ENCODE assay signal across 18 mouse cellular contexts in genomic region chr2:12970049-12970724, GRCm38 (mm10). TPM values are rescaled to one million over a fixed set of nuclear protein-coding genes. Genes with fewer than 3 reads are reported as not detected.
DNase-seq lines count a peak whose midpoint lies in the region; ATAC-seq lines count a peak whose summit lies in the region.
"Had no signal": no experiment of that assay in that cellular context is flagged by ENCODE, and none has a peak within 500 bp of the region (broad histone marks: within the 10 kb centered on the region; RNA-seq: fewer than 3 reads in every experiment).

No protein-coding gene starts in this region.

- H3K4me2 ChIP-seq in neural tube, embryonic 12.5 days (replicated peaks) = no peak overlapping the region
- H3K4me2 ChIP-seq: heart, embryonic 12.5 days had no signal

- H3K36me3 ChIP-seq in neural tube, embryonic 12.5 days = no peaks in the 10 kb centered on the region
- H3K36me3 ChIP-seq: heart, embryonic 12.5 days had no signal

- WGBS in neural tube, embryonic 12.5 days = 53% methylated on average over 12 of the region's 12 CpGs

- no peaks in the 10 kb centered on the region for H3K9me3 ChIP-seq in neural tube, embryonic 12.5 days
- H3K9me3 ChIP-seq: heart, embryonic 12.5 days had no signal

- no peaks in the 10 kb centered on the region for H3K27me3 ChIP-seq in neural tube, embryonic 12.5 days (replicated peaks)
- H3K27me3 ChIP-seq: heart, embryonic 12.5 days had no signal

- H3K27ac ChIP-seq in neural tube, embryonic 12.5 days = no peak overlapping the region
- H3K27ac ChIP-seq: macrophage had no signal

- no peak overlapping the region for H3K4me3 ChIP-seq in neural tube, embryonic 12.5 days
- H3K4me3 ChIP-seq: heart, embryonic 12.5 days had no signal

- DNase-seq in heart, adult 11 months = peak; percentile 65
- DNase-seq in heart, adult 8-10 months (ENCODE audit: low spot score) = no peak
- DNase-seq in neural tube, embryonic 10.5 days (ENCODE audit: extremely low spot score, low spot score) = no peak
- DNase-seq in forelimb bud, embryonic 11.5 days (ENCODE audit: low read depth, low spot score) = peak; percentile 57
- peak; percentile 76 for DNase-seq in retina, postnatal 1 day
- no peak for DNase-seq in kidney, adult 8-10 months
- DNase-seq in kidney, postnatal 10 days = no peak
- DNase-seq: adrenal gland, postnatal 10 days; B cell, adult 2 months; cerebellum, postnatal 36 days; gastrocnemius, postnatal 10 days; left cerebral cortex, postnatal 4 days; lung, adult 18-20 months; right cerebral cortex, postnatal 25 days; thymus, adult 2 months had no signal

- ATAC-seq in neural tube, embryonic 12.5 days (ENCODE audit: low FRiP score, low read depth) = peak; percentile 44; the same call in 1 of the 2 replicates

- H3K9ac ChIP-seq in neural tube, embryonic 12.5 days = no peak overlapping the region
- H3K9ac ChIP-seq: heart, embryonic 12.5 days had no signal

- no peaks in the 10 kb centered on the region for H3K4me1 ChIP-seq in neural tube, embryonic 12.5 days
- H3K4me1 ChIP-seq: heart, embryonic 12.5 days had no signal

RNA-seq across cellular contexts. Expression of gene C1ql3, which starts 41.4 kb away (rescaled TPM):
- under 1 TPM; 0.11 to 0.40 (median 0.23) TPM for total RNA-seq in heart, adult 8-10 months (2022)
- 2.5 and 3.4 TPM in 2 replicates for polyA plus RNA-seq in neural tube, embryonic 12.5 days (2016; fragmentation: Nextera tagmentation; extraction: Ambion mirVana)
- polyA plus RNA-seq: macrophage had no signal

RNA-seq across cellular contexts. Expression of gene Pter, which starts 46.3 kb away (rescaled TPM):
- total RNA-seq in heart, adult 8-10 months (2022) = 10 to 100 TPM in 1 of 4 experiments, 1 to 10 TPM in 3; 8.3 to 12.6 (median 9.7) TPM
- polyA plus RNA-seq in neural tube, embryonic 12.5 days (2016; fragmentation: Nextera tagmentation; extraction: Ambion mirVana) = 6.8 and 8.0 TPM in 2 replicates

Comparison
In these comparisons a context has a peak if more than half of its experiments do, and no peak if none do; other contexts are left out.
1. DNase-seq: peak in heart, adult 11 months (single experiment), forelimb bud, embryonic 11.5 days (single experiment) and retina, postnatal 1 day (single experiment); none in heart, adult 8-10 months (single experiment), neural tube, embryonic 10.5 days (single experiment), kidney, adult 8-10 months (0 of 2) and kidney, postnatal 10 days (single experiment).